Mouse (Mus musculus) thymus, adult 2 months (tissue): ENCODE results near the gene Smg9.

ENCODE experiments used
- CTCF ChIP-seq: fragments of 200-500 bp; IDR thresholded peaks from 2 replicates; pipeline ENCODE4 v1.5.1; 2012; ENCODE audit warnings: mild to moderate bottlenecking, control low read depth, low read length, moderate library complexity, borderline replicate concordance; ENCODE audit not compliant: control insufficient read depth, poor library complexity, insufficient read depth; ENCODE audit errors: extremely low read depth
- POLR2A ChIP-seq: fragments of 200-500 bp; IDR thresholded peaks from 2 replicates; pipeline ENCODE4 v1.6.1; 2012; ENCODE audit warnings: mild to moderate bottlenecking, low read length, control low read depth, moderate library complexity; ENCODE audit not compliant: control insufficient read depth, poor library complexity, insufficient read depth; ENCODE audit errors: extremely low read depth

GRCm38 (mm10) chr7:24435305-24435704, 35.9 kb downstream of the Smg9 start:
- TF ChIP-seq POLR2A (no peak), CTCF (no peak)
